Mouse (Mus musculus): ENCODE results near the gene Cdh12. TPM values are rescaled to one million over a fixed set of nuclear protein-coding genes. Genes with fewer than 3 reads are reported as not detected.
"Not testable (repeated sequence)": the region's sequence is repeated elsewhere in the genome, so short reads cannot be mapped to it uniquely, and the experiment has no call there.

Gene Cdh12
- polyA plus RNA-seq, 1 experiment: not detected

GRCm38 (mm10) chr15:21008487-21008886 is 559.4 kb downstream of the Cdh12 start:
- Histone ChIP-seq H3K36me3 (replicated peaks; ENCODE audit: low read length) (no peaks in the 10 kb centered on the region), H3K27me3 (replicated peaks) (no peaks in the 10 kb centered on the region), H3K9me3 (no peaks in the 10 kb centered on the region), H3K4me1 (no peaks in the 10 kb centered on the region), H3K4me3 (replicated peaks) (no peak overlapping the region)
- TF ChIP-seq FLI1 (IDR thresholded peaks at IDR 0.05; ENCODE audit: low read length) (no peak), GATA1 (IDR thresholded peaks at IDR 0.05; ENCODE audit: borderline replicate concordance, low read length) (no peak)

GRCm38 (mm10) chr15:21008969-21009368 is 559.9 kb downstream of the Cdh12 start:
- no peaks in the 10 kb centered on the region for H3K36me3 ChIP-seq (replicated peaks; ENCODE audit: low read length)
- no peaks in the 10 kb centered on the region for H3K4me1 ChIP-seq
- H3K9me3 ChIP-seq: no peaks in the 10 kb centered on the region
- H3K27me3 ChIP-seq (replicated peaks): no peaks in the 10 kb centered on the region
- no peak overlapping the region for H3K4me3 ChIP-seq (replicated peaks)
- TF ChIP-seq GATA1 (IDR thresholded peaks at IDR 0.05; ENCODE audit: borderline replicate concordance, low read length): no peak
- TF ChIP-seq FLI1 (IDR thresholded peaks at IDR 0.05; ENCODE audit: low read length): no peak

- Histone ChIP-seq H3K4me3 (replicated peaks) (no peak overlapping the region), H3K4me1 (no peaks in the 10 kb centered on the region)
These were observed 614.6 kb downstream of the Cdh12 start for GRCm38 (mm10) chr15:21063683-21064082.

GRCm38 (mm10) chr15:21069264-21069663 is 620.2 kb downstream of the Cdh12 start:
- H3K4me1 ChIP-seq: no peaks in the 10 kb centered on the region
- no peak for TF ChIP-seq GATA1 (IDR thresholded peaks at IDR 0.05; ENCODE audit: borderline replicate concordance, low read length)
- TF ChIP-seq FLI1 (IDR thresholded peaks at IDR 0.05; ENCODE audit: low read length): no peak
- H3K27me3 ChIP-seq (replicated peaks): no peaks in the 10 kb centered on the region
- no peak overlapping the region for H3K4me3 ChIP-seq (replicated peaks)
- no peaks in the 10 kb centered on the region for H3K9me3 ChIP-seq
- no peaks in the 10 kb centered on the region for H3K36me3 ChIP-seq (replicated peaks; ENCODE audit: low read length)

More at GRCm38 (mm10) chr15:21063683-21064082, 614.6 kb downstream of the Cdh12 start:
- Histone ChIP-seq H3K27me3 (replicated peaks) (no peaks in the 10 kb centered on the region), H3K9me3 (no peaks in the 10 kb centered on the region), H3K36me3 (replicated peaks; ENCODE audit: low read length) (no peaks in the 10 kb centered on the region)
- TF ChIP-seq GATA1 (IDR thresholded peaks at IDR 0.05; ENCODE audit: borderline replicate concordance, low read length) (no peak), FLI1 (IDR thresholded peaks at IDR 0.05; ENCODE audit: low read length) (no peak)

- TF ChIP-seq GATA1 (IDR thresholded peaks at IDR 0.05; ENCODE audit: borderline replicate concordance, low read length) (no peak), FLI1 (IDR thresholded peaks at IDR 0.05; ENCODE audit: low read length) (no peak)
- no peaks in the 10 kb centered on the region for H3K4me1 ChIP-seq
- H3K9me3 ChIP-seq: no peaks in the 10 kb centered on the region
- no peaks in the 10 kb centered on the region for H3K36me3 ChIP-seq (replicated peaks; ENCODE audit: low read length)
- no peaks in the 10 kb centered on the region for H3K27me3 ChIP-seq (replicated peaks)
- no peak overlapping the region for H3K4me3 ChIP-seq (replicated peaks)
These were observed 643.8 kb downstream of the Cdh12 start for GRCm38 (mm10) chr15:21092824-21093223.

- Histone ChIP-seq H3K9me3 (no peaks in the 10 kb centered on the region), H3K4me3 (replicated peaks) (peak overlapping the region; percentile 85), H3K36me3 (replicated peaks; ENCODE audit: low read length) (no peaks in the 10 kb centered on the region), H3K27me3 (replicated peaks) (no peaks in the 10 kb centered on the region), H3K4me1 (peaks cover 6% of the 10 kb centered on the region)
- TF ChIP-seq GATA1 (IDR thresholded peaks at IDR 0.05; ENCODE audit: borderline replicate concordance, low read length) (no peak), FLI1 (IDR thresholded peaks at IDR 0.05; ENCODE audit: low read length) (no peak)
These were observed 660.2 kb downstream of the Cdh12 start for GRCm38 (mm10) chr15:21109009-21109841.

- no peaks in the 10 kb centered on the region for H3K9me3 ChIP-seq
- peaks cover 6% of the 10 kb centered on the region for H3K4me1 ChIP-seq
- no peaks in the 10 kb centered on the region for H3K36me3 ChIP-seq (replicated peaks; ENCODE audit: low read length)
- H3K27me3 ChIP-seq (replicated peaks): no peaks in the 10 kb centered on the region
- TF ChIP-seq FLI1 (IDR thresholded peaks at IDR 0.05; ENCODE audit: low read length) (no peak), GATA1 (IDR thresholded peaks at IDR 0.05; ENCODE audit: borderline replicate concordance, low read length) (no peak)
- H3K4me3 ChIP-seq (replicated peaks): no peak overlapping the region
These were observed 660.9 kb downstream of the Cdh12 start for GRCm38 (mm10) chr15:21109889-21110500.

GRCm38 (mm10) chr15:21110874-21111603 is 662.0 kb downstream of the Cdh12 start:
- H3K4me3 ChIP-seq (replicated peaks): no peak overlapping the region
- no peaks in the 10 kb centered on the region for H3K9me3 ChIP-seq
- TF ChIP-seq FLI1 (IDR thresholded peaks at IDR 0.05; ENCODE audit: low read length) (no peak), GATA1 (IDR thresholded peaks at IDR 0.05; ENCODE audit: borderline replicate concordance, low read length) (no peak)
- H3K4me1 ChIP-seq: peaks cover 6% of the 10 kb centered on the region
- H3K36me3 ChIP-seq (replicated peaks; ENCODE audit: low read length): no peaks in the 10 kb centered on the region
- no peaks in the 10 kb centered on the region for H3K27me3 ChIP-seq (replicated peaks)

GRCm38 (mm10) chr15:21114775-21115174 is 665.7 kb downstream of the Cdh12 start:
- not testable (repeated sequence) for H3K4me1 ChIP-seq; H3K36me3 ChIP-seq (replicated peaks; ENCODE audit: low read length); H3K9me3 ChIP-seq; H3K27me3 ChIP-seq (replicated peaks); H3K4me3 ChIP-seq (replicated peaks)

- no peak overlapping the region for H3K4me3 ChIP-seq (replicated peaks)
- no peaks in the 10 kb centered on the region for H3K27me3 ChIP-seq (replicated peaks)
- TF ChIP-seq GATA1 (IDR thresholded peaks at IDR 0.05; ENCODE audit: borderline replicate concordance, low read length) (no peak), FLI1 (IDR thresholded peaks at IDR 0.05; ENCODE audit: low read length) (no peak)
- no peaks in the 10 kb centered on the region for H3K9me3 ChIP-seq
- H3K4me1 ChIP-seq: no peaks in the 10 kb centered on the region
- no peaks in the 10 kb centered on the region for H3K36me3 ChIP-seq (replicated peaks; ENCODE audit: low read length)
These were observed 681.6 kb downstream of the Cdh12 start for GRCm38 (mm10) chr15:21130660-21131059.
